Mouse (Mus musculus) testis, adult 2 months (tissue): ENCODE data around the gene Alox5.

Experiments used
- CTCF ChIP-seq: fragments of 200-500 bp; IDR thresholded peaks from 2 replicates; pipeline ENCODE4 v1.5.1; 2012; ENCODE audit warnings: low read depth, mild to moderate bottlenecking, inconsistent platforms, low read length, moderate library complexity; ENCODE audit not compliant: control insufficient read depth, insufficient read depth, insufficient replicate concordance
- POLR2A ChIP-seq: fragments of 200-500 bp; IDR thresholded peaks from 2 replicates; pipeline ENCODE4 v1.6.1; 2012; ENCODE audit warnings: low read depth, mild to moderate bottlenecking, inconsistent platforms, low read length, moderate library complexity; ENCODE audit not compliant: control insufficient read depth

GRCm38 (mm10) chr6:116440849-116441248 lies 20.1 kb downstream of the Alox5 start:
- TF ChIP-seq POLR2A (no peak), CTCF (no peak)
